Mouse (Mus musculus): Measurements from ENCODE around the gene Rbms2. TPM values are rescaled to one million over a fixed set of nuclear protein-coding genes. Genes with fewer than 3 reads are reported as not detected.
A peak's percentile ranks its signal among the peaks of the same experiment; 100 is the strongest.

The Rbms2 gene
- total RNA-seq, 1 experiment from 2014 or later: 6.5 TPM

DNA sequence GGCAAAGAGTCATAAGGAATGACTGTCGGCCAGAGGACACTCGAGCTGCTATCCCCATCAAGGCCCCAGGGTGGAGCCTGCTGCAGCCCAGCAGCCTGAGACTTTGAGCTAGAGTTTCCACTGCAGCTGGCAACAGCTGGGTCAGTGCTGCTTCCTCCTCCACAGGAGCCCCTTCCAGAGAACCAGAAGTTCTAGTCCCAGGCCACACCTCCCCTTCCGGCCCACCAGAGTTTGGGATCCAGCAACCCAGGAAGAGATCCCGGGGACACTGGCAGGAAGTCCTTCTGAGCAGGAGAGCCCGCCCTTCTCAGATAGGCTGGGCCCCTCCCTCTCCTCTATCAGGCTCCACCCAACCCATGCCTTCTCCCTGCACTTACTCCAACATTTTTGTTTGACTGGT is 30.5 kb downstream of the Rbms2 start:
- ATAC-seq (replicated peaks; ENCODE audit: insufficient number of reproducible peaks, low FRiP score, low TSS enrichment, poor library complexity, severe bottlenecking): peak; percentile 68

DNA sequence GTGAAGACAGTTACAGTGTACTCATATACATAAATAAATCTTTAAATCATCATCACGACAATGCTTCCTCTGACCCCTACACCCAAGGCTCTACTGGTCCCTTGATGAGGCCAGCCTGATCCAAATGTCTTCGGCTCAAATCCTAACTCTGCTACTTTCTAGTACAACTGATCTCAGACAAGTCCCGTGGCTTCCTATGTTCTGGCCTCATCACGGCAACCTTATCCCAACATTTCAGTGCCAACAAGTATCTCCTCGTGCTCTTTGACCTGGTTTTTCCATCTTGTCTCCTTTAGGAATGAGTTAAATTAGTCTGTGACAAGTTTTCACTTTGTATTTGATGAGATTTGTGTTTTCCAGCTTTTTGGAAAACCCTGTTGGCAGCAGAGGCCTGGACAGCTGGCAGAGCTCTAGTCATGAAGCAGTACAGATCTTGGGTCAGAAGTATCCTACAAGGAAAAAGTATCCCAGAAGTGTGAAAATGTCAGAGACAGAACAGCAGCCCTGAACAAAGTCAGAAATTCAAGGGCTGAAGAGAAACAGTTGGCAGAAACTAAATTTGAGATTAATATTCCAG is 31.2 kb downstream of the Rbms2 start:
- no peak for ATAC-seq (replicated peaks; ENCODE audit: insufficient number of reproducible peaks, low FRiP score, low TSS enrichment, poor library complexity, severe bottlenecking)

DNA sequence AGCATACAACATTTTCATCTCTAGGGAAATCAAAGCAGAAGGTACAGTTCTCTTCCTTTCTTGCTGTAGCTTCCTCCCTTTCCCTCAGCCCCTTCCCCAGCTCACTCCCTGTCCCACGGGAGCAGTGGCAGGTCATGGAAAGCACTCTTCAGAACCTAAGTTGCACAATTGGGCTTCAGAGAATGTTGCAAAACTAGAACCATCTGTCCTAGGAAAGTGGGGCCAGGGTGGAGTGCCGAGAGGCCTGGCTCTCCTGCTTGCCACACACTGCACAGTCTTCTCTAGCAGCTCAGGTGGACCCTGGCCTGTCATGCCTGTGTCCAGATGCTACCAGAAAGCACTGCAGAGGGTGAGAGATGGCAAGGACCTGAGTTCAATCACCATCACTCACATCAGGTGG is 35.1 kb downstream of the Rbms2 start:
- ATAC-seq (replicated peaks; ENCODE audit: insufficient number of reproducible peaks, low FRiP score, low TSS enrichment, poor library complexity, severe bottlenecking): no peak

DNA sequence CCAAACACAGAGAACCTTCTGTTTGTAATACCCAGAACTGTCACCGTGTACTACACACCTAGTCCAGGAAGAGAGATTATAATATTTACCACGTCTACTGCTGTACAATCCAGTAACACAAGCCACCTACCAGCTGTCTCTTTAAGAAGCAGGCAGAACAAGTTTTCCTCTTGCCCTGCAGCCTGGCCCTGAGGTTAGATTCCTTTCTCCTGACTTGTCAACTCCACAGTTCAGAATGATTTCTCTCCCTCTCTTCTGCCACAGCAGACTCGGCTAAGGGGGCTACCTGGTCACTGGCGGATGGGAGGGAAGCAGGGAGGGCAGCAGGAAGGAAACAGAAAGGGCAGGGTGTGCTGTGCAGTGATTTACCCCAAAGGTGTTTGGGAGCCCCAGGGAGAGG is 36.4 kb downstream of the Rbms2 start:
- no peak for ATAC-seq (replicated peaks; ENCODE audit: insufficient number of reproducible peaks, low FRiP score, low TSS enrichment, poor library complexity, severe bottlenecking)

DNA sequence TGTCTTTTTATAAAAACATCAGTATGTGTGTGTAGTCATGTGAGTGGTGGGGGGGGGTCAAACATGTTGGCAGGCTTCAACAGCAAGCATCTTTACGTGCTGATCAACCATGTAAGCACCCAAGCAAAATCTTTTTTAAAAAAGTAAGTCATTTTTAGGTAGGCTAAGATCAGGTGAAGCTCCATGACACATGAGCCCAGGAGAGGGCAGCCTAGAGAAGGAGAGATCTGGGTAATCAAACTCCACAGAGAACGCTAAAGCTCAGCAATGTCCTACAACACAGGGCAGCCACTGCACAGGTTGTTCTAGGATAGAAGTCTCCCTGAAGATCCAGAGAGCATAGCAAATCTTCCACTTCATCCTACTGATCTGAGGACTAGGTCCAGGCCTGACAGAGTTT is 37.9 kb downstream of the Rbms2 start:
- ATAC-seq (replicated peaks; ENCODE audit: insufficient number of reproducible peaks, low FRiP score, low TSS enrichment, poor library complexity, severe bottlenecking): no peak

DNA sequence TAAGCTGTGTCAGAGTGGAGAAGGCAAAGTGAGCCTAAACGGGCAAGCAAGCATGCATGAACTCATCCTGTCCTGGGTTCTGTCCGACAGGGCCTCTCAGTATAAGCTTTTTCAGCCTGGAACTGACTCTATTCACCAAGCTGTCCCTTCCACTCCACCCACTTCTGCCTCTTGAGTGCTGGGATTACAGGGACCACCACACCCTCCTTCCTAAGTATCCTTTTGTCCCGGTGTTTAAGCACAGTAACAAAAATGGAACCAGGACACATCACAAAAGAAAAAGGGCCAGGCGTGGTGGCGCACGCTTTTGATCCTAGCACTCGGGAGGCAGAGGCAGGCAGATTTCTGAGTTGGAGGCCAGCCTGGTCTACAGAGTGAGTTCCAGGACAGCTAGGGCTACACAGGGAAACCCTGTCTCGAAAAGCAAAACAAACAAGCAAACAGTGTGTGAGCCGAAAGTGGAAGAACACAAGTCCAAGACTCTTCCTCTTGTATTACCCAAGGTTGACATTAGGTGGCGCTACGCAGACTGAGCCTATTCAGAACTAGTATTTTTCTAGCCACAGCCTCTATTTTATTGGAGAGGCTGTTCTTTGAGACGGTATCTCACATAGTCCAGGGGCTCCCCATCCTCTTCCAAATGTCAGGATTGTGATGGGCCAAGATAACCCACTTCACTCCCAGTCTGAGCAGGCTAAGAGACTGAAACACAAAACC is 39.7 kb downstream of the Rbms2 start:
- peak; percentile 85 for ATAC-seq (replicated peaks; ENCODE audit: insufficient number of reproducible peaks, low FRiP score, low TSS enrichment, poor library complexity, severe bottlenecking)

DNA sequence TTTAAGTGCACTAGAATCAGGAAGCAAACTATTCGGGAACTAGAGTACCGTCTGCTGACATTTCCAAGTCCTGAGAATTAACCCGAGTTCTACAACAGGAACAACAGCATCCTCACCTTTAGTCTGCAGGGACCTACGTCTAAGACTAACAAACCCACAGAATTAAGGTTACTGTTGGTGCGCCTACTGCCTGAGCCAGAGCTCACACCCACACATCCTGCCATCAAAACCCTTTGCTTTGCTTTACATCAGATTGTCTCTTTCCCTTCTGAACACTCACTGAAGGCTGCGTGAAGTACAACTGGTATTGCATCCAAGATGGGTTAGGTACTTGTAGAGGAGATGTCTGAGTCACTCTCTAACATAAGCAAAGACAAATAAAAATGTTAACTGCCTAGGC is 44.7 kb downstream of the Rbms2 start:
- ATAC-seq (replicated peaks; ENCODE audit: insufficient number of reproducible peaks, low FRiP score, low TSS enrichment, poor library complexity, severe bottlenecking): no peak

DNA sequence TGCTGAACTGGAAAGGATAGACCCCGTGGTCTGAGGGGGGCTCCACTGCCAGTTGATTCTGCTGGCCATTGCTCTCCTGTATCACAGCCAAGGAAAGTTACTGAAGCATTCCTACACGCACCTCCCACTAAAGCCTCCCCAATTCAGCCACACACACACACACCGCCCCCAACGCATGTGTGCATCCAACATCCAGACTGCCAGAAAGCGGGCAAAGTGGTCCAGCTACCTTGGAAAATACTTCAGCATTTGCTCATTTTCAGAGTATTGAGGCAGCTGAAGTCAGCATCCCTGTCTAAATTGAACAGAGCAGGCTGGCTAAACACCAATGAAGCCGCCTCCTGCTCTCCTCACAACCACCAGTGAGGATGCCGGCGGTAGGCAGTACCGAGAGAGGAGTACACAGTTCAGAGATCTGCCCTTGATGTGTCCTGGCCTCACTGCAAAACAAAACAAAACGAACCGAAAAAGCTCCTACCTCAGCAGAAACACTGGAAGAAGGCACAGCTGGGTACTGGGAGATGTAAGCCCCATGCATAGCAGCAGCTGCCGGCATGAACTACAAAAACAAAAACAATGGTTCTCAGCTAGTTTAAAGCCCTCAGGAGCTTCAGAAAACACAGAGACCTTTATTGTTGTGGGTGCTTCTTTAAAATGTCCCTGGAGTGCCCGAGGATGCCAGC is 46.3 kb downstream of the Rbms2 start:
- ATAC-seq (replicated peaks; ENCODE audit: insufficient number of reproducible peaks, low FRiP score, low TSS enrichment, poor library complexity, severe bottlenecking): no peak

DNA sequence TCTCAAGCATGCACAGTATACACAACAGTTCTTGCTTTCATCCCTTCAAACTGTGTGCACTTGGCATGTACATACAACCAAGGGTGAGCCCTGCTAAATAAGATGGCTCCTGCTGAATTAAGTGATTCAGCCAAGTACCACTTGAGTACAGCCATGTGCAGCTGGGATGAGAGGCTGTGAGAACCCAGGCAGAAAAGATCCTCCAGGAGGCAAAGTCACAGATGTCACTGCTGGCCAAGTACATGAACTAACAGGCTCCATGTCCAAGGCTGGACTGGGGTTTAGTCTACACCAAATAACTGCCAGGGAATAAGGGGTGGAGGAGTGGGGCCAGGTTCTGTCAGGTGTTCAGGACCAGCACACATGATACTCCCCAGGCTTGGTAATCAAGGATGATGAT is 48.3 kb downstream of the Rbms2 start:
- no peak for ATAC-seq (replicated peaks; ENCODE audit: insufficient number of reproducible peaks, low FRiP score, low TSS enrichment, poor library complexity, severe bottlenecking)

DNA sequence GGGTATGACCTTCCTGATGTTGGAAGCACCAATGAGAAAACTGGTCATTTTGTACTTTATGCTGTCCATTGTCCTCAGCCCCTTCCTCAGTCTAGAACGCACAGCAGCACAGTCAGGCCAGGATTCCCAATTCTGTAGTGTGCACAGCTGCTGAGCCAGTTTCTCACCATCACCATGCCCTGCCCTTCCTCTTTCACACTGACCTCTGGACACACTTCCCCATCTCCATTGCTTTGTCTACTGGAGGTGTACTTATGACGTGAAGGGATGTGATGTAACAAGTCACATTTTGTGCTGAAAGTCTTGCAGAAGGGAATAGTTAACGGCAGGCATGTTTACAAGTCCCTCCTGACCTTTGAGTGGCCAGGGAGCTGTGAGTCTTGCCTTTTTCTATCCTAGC is 48.8 kb downstream of the Rbms2 start:
- peak; percentile 93 for ATAC-seq (replicated peaks; ENCODE audit: insufficient number of reproducible peaks, low FRiP score, low TSS enrichment, poor library complexity, severe bottlenecking)

DNA sequence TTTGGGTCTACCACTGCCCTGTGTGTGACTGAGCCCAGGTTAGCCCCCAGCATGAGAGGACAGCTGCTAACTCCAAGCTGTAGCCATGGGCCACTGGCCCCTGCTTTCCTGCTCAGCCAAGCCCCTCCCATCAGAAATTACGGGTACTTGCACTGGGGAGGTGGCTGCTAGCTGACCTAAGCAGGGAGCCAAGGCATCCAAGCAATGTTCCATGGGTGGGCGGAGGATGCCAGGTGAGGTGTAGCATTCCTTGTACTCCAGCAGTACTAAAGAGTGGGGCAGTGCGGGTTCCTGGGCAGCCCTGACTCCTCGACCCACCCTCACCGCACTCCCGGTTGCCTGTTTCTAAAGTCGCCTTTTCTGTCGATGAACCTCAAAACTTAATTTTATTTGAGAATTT is 52.0 kb downstream of the Rbms2 start:
- ATAC-seq (replicated peaks; ENCODE audit: insufficient number of reproducible peaks, low FRiP score, low TSS enrichment, poor library complexity, severe bottlenecking): no peak

DNA sequence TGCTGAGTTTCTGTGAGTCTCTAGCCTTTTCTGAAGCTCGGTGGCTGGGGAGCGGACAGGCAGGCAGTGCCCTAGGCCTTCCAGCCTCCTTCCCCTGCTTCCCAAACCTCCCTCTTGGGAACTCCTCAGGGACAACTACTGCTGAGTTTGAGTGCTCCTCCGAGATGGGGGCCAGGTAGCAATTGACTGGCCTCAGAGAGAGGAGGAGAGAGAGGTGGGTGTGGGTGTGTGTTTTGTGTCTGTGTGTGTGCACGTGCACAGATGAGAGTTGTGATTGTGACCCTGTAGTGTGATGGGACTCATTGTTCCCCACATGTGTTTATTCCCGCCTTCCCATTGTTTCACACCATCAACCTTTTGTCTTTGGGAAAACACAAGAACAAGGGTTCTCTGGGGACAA is 52.6 kb downstream of the Rbms2 start:
- ATAC-seq (replicated peaks; ENCODE audit: insufficient number of reproducible peaks, low FRiP score, low TSS enrichment, poor library complexity, severe bottlenecking): no peak

DNA sequence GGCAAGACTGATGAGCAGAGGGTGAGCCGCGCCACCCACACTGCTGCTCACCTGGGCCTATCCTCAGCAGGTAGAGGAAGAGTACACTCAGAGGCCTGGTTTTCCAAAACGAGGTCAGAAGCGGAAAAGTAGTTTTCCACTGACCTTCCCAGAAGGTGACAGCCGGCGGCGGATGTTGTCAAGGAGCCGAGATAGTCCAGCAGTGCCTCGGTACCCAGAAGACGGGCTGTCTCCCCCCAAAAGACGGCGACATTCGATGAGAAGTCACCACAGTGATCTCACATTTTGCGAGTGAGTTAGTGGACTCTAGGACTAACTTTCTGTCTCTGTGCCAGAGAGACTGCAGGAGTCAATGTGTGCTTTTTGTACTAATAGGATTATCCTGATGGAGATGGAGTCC is 54.1 kb downstream of the Rbms2 start:
- ATAC-seq (replicated peaks; ENCODE audit: insufficient number of reproducible peaks, low FRiP score, low TSS enrichment, poor library complexity, severe bottlenecking): no peak

DNA sequence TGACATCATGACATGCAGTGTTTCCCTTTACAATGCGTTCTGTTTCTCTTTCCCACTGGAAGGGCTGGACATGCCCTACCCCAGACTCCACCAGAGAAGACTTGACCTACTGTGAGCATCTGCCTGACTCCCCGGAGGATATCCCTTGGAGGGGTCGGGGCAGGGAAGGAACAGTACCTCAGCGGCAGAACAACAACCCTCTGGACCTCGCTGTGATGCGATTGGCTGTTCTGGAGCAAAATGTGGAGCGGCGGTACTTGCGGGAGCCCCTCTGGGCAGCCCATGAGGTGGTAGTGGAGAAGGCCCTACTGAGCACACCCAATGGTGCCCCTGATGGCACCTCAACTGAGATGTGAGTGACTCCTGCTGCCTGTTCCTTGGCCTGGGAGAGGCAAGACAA is 55.3 kb downstream of the Rbms2 start:
- ATAC-seq (replicated peaks; ENCODE audit: insufficient number of reproducible peaks, low FRiP score, low TSS enrichment, poor library complexity, severe bottlenecking): no peak

DNA sequence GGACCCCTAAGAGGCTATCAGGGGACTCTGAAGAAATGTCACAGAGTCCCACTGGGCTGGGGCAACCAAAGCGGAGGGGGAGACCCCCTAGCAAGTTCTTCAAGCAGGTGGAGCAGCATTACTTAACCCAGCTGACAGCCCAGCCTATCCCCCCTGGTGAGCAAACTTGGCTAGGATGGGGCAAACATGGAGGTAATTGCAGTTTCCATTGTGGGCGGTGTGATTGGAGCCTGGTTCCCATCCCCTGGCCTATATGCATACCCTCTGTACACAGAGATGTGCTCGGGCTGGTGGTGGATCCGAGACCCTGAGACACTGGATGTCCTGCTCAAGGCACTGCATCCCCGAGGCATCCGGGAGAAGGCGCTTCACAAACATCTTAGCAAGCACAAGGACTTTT is 56.3 kb downstream of the Rbms2 start:
- ATAC-seq (replicated peaks; ENCODE audit: insufficient number of reproducible peaks, low FRiP score, low TSS enrichment, poor library complexity, severe bottlenecking): no peak

DNA sequence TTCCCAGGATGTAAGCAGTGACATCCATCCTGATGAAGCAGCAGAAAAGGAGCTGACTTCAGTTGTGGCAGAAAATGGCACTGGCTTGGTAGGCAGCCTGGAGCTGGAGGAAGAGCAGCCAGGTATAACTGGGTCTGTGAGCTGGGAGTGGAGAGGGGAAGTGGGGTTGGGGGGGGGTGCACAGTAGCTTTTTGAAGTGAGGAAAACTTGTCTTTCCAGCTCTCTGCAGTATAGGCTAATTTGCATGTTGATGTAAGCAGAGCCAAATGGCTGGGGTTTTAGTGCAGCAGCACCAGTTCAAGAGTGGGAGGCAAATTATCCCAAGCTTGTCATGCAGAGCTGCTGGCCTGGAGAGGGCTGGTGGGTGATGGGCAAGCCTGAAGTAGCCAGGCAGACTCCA is 68.9 kb downstream of the Rbms2 start:
- ATAC-seq (replicated peaks; ENCODE audit: insufficient number of reproducible peaks, low FRiP score, low TSS enrichment, poor library complexity, severe bottlenecking): no peak

DNA sequence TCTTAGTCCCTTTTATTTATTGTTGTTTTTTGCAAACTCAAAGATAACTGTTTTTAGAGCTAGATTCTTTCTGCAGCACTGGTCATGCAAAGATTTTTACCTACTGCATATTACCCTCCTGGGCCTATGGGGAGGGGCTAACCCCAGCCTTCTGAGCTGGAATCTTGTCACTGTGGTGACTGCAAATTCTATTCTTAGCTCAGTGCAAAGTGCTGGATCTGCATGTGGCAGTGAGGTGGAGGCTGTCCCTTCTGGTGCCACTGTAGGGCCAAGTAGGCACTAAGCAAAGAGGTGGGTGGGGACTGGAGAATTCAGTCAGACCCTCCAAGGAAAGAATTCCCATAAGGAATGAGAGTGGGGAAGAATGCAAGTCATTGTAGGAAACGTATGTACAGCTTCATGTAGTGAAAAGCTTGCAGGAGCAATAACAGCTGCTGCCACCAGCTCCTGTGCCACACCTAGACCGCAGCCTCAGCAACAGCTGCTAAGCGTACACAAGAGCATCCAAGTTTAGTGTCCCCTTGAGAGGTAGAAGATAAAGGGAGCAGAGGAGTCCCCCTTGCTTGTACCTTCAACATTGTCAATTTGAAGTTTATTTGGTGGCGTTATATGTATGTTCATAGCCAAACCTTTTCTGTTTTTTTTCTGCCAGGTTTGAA is 69.9 kb downstream of the Rbms2 start:
- ATAC-seq (replicated peaks; ENCODE audit: insufficient number of reproducible peaks, low FRiP score, low TSS enrichment, poor library complexity, severe bottlenecking): no peak

DNA sequence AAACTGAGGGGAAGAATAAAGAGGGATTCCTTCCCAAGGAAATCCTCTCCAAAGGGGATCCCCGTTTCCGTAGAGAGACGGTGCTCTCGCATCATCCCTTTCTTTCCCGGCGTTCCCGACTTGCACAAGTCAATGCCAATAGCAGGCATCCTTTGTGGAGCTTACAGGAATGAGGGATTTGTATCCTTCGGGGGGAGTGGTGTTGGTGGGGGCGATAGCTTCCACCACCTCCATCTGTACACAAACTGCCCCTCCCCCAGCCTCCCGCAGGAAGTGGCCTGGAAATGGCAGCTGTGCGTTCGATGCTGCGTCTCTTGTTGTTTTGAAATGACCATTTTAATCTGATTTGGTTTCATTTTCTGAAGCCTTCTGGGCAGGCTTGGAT is 82.5 kb downstream of the Rbms2 start:
- peak; percentile 3; the same call in 1 of the 2 replicates for ATAC-seq (replicated peaks; ENCODE audit: insufficient number of reproducible peaks, low FRiP score, low TSS enrichment, poor library complexity, severe bottlenecking)

DNA sequence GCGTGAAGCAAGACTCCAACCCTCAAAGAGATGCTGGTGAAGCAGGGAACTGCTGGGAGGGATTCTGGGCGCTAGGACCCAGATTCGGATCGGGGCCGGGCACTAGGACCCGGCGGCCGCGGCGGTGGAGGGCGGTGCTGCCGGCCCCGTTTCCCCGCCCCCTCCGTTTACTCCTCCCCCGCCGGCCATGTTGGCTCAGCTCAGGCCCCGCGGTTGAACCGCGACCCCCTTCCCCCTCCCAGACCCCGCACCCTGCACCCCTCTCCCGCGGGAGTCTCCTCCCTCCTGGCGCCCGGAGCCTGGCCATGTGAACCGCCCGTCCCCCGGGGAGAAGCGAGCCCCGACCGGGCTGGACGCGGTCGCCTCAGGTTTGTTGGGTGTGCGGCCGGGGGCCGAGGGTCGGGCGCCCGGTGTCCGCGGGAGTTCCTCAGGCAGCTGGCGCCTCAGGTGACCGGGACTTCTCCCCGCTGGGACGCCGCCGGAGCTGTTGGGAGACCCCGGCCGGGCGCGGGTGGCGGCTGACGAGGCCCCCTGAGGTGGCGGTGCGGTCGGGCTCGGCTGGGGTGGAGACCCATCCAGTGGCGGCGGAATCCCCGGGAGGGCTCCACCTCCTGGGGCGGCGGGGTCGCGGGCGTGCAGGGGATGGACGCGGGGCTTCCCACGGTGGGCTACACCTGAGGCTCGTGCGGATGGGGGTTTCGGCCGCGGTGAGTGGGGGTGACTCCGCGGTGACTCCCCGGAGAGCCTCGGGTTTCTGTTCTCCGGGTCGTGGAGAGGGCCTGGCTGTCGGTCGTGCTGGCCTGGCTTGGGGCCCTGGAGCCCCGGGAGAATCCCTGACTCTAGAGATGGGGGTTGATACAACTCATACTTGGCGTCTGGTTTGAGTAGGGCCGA is 83.2 kb downstream of the Rbms2 start:
- ATAC-seq (replicated peaks; ENCODE audit: insufficient number of reproducible peaks, low FRiP score, low TSS enrichment, poor library complexity, severe bottlenecking): peak; percentile 41

Measured in monocyte, adult 5-6 weeks (primary cell).